Mouse (Mus musculus) lung, postnatal 0 days (tissue): ENCODE data around the gene Snapc4. TPM values are rescaled to one million over a fixed set of nuclear protein-coding genes. Genes with fewer than 3 reads are reported as not detected.
A peak's percentile ranks its signal among the peaks of the same experiment; 100 is the strongest.

Experiments used
- ATAC-seq: fragments of 200-750 bp; cut with Nextera tagmentation; 2 replicates; pipeline ENCODE4 v1.8.0; 2017; ENCODE audit warnings: moderate library complexity
- DNase-seq: peaks from one replicate; pipeline ENCODE4 v3.0.0-alpha.2; 2016; ENCODE audit warnings: low spot score
- H3K27ac ChIP-seq: fragments of 300-500 bp; sonication (generic); 2 replicates; pipeline ENCODE4 v1.5.1; 2014; ENCODE audit warnings: antibody characterized with exemption, mild to moderate bottlenecking, low read length, mixed read lengths
- H3K27me3 ChIP-seq: fragments of 300-500 bp; sonication (generic); replicated peaks from 2 replicates; pipeline ENCODE4 v1.6.1; 2014; ENCODE audit warnings: low read length, mixed read lengths; ENCODE audit not compliant: insufficient read depth
- H3K36me3 ChIP-seq: fragments of 300-500 bp; sonication (generic); 2 replicates; pipeline ENCODE4 v1.6.1; 2014; ENCODE audit warnings: low read length, mixed read lengths; ENCODE audit not compliant: insufficient read depth
- H3K4me1 ChIP-seq: fragments of 300-500 bp; sonication (generic); 2 replicates; pipeline ENCODE4 v1.6.1; 2014; ENCODE audit warnings: antibody characterized with exemption, low read depth, low read length, mixed read lengths; ENCODE audit not compliant: insufficient read depth
- H3K4me2 ChIP-seq: fragments of 300-500 bp; sonication (generic); replicated peaks from 2 replicates; pipeline ENCODE4 v1.6.1; 2014; ENCODE audit warnings: low read depth, mild to moderate bottlenecking, low read length, moderate library complexity, mixed read lengths
- H3K4me3 ChIP-seq: fragments of 300-500 bp; sonication (generic); 2 replicates; pipeline ENCODE4 v1.5.1; 2014; ENCODE audit warnings: low read depth, low read length
- H3K9ac ChIP-seq: fragments of 300-500 bp; sonication (generic); replicated peaks from 2 replicates; pipeline ENCODE4 v1.6.1; 2014; ENCODE audit warnings: low read depth, mild to moderate bottlenecking
- H3K9me3 ChIP-seq: fragments of 300-500 bp; sonication (generic); 2 replicates; pipeline ENCODE4 v1.6.1; 2016; ENCODE audit warnings: low read length, mixed read lengths
- CTCF ChIP-seq: IDR thresholded peaks from 2 replicates; pipeline ENCODE4 v1.5.1; 2016; ENCODE audit warnings: antibody characterized with exemption, mild to moderate bottlenecking
- EP300 ChIP-seq: IDR thresholded peaks from 2 replicates; pipeline ENCODE4 v1.6.1; 2016; ENCODE audit warnings: antibody characterized with exemption, mild to moderate bottlenecking, control low read depth
- WGBS: fragments of 180-500 bp; shearing (Covaris S2); extraction: QIAGEN DNeasy Blood & Tissue Kit; methylation state at CpG from one replicate; pipeline ENCODE4 v1.1.7; 2014; 5-methylcytosine and 5-hydroxymethylcytosine counted together
- polyA plus RNA-seq: library from polyadenylated mRNA; unstranded; fragments of >200 nt; fragmentation: Nextera tagmentation; extraction: Ambion mirVana; gene quantifications from 2 replicates; pipeline ENCODE4 v1.2.1, GENCODE M21; 2015

Snapc4 gene
- 7.4 and 9.3 TPM in 2 replicates for polyA plus RNA-seq

- no peaks in the 10 kb centered on the region for H3K27me3 ChIP-seq
- peak within 1 kb of the TSS; percentile 55 for H3K4me3 ChIP-seq
- TF ChIP-seq CTCF (no peak), EP300 (no peak)
- ATAC-seq, result peak; percentile 98
- peak within 1 kb of the TSS; percentile 51 for H3K27ac ChIP-seq
- H3K4me2 ChIP-seq, result peak within 1 kb of the TSS; percentile 92
- no peaks in the 10 kb centered on the region for H3K9me3 ChIP-seq
- peaks cover 18% of the 10 kb centered on the region for H3K36me3 ChIP-seq
- WGBS, result under 1% methylated on average over 38 of the region's 38 CpGs
- DNase-seq, result peak; percentile 94
- no peaks in the 10 kb centered on the region for H3K4me1 ChIP-seq
- H3K9ac ChIP-seq, result peak within 1 kb of the TSS; percentile 57
Observed at GRCm38 (mm10) chr2:26380131-26380771, at the start of gene Snapc4. TSS of gene Snapc4 (minus strand) at chr2:26380653.

- DNase-seq (no peak), ATAC-seq (no peak)
- no peaks in the 10 kb centered on the region for H3K4me1 ChIP-seq
- TF ChIP-seq EP300 (no peak), CTCF (no peak)
- 94% methylated on average over 5 of the region's 5 CpGs for WGBS
- H3K4me3 ChIP-seq, result no peak overlapping the region
- no peaks in the 10 kb centered on the region for H3K27me3 ChIP-seq
- no peak overlapping the region for H3K27ac ChIP-seq
- H3K4me2 ChIP-seq, result no peak overlapping the region
- peaks cover 62% of the 10 kb centered on the region for H3K36me3 ChIP-seq
- H3K9ac ChIP-seq, result no peak overlapping the region
- H3K9me3 ChIP-seq, result no peaks in the 10 kb centered on the region
Observed at GRCm38 (mm10) chr2:26429851-26430250, 49.4 kb upstream of the Snapc4 start.

GRCm38 (mm10) chr2:26424541-26424940 lies 44.1 kb upstream of the Snapc4 start:
- Histone ChIP-seq H3K36me3 (peaks cover 80% of the 10 kb centered on the region), H3K9ac (no peak overlapping the region), H3K27me3 (no peaks in the 10 kb centered on the region), H3K4me3 (no peak overlapping the region), H3K27ac (no peak overlapping the region), H3K4me1 (no peaks in the 10 kb centered on the region), H3K9me3 (no peaks in the 10 kb centered on the region), H3K4me2 (no peak overlapping the region)
- DNase-seq (no peak), ATAC-seq (no peak)
- TF ChIP-seq CTCF (no peak), EP300 (no peak)
- 96% methylated on average over 2 of the region's 2 CpGs for WGBS

GRCm38 (mm10) chr2:26423086-26423485 lies 42.6 kb upstream of the Snapc4 start:
- Histone ChIP-seq H3K27ac (no peak overlapping the region), H3K4me3 (no peak overlapping the region), H3K9ac (no peak overlapping the region), H3K27me3 (no peaks in the 10 kb centered on the region), H3K36me3 (peaks cover 69% of the 10 kb centered on the region), H3K4me1 (no peaks in the 10 kb centered on the region), H3K9me3 (no peaks in the 10 kb centered on the region), H3K4me2 (no peak overlapping the region)
- TF ChIP-seq CTCF (no peak), EP300 (no peak)
- 86% methylated on average over 1 of the region's 1 CpGs for WGBS
- DNase-seq (no peak), ATAC-seq (no peak)

- ATAC-seq (no peak), DNase-seq (no peak)
- Histone ChIP-seq H3K27me3 (no peaks in the 10 kb centered on the region), H3K4me3 (no peak overlapping the region), H3K36me3 (peaks cover 64% of the 10 kb centered on the region), H3K27ac (no peak overlapping the region), H3K4me2 (no peak overlapping the region), H3K4me1 (no peaks in the 10 kb centered on the region), H3K9me3 (no peaks in the 10 kb centered on the region), H3K9ac (no peak overlapping the region)
- 85% methylated on average over 2 of the region's 2 CpGs for WGBS
- TF ChIP-seq EP300, result no peak
Observed at GRCm38 (mm10) chr2:26421969-26422368, 41.5 kb upstream of the Snapc4 start.

- no peak overlapping the region for H3K4me3 ChIP-seq
- no peaks in the 10 kb centered on the region for H3K9me3 ChIP-seq
- DNase-seq (no peak), ATAC-seq (no peak)
- H3K27ac ChIP-seq, result no peak overlapping the region
- no peak overlapping the region for H3K9ac ChIP-seq
- no peak for TF ChIP-seq CTCF
- no peak for TF ChIP-seq EP300
- H3K4me1 ChIP-seq, result no peaks in the 10 kb centered on the region
- H3K36me3 ChIP-seq, result peaks cover 55% of the 10 kb centered on the region
- no peaks in the 10 kb centered on the region for H3K27me3 ChIP-seq
- no peak overlapping the region for H3K4me2 ChIP-seq
- WGBS, result 89% methylated on average over 1 of the region's 1 CpGs
Observed at GRCm38 (mm10) chr2:26418120-26418519, 37.7 kb upstream of the Snapc4 start.

GRCm38 (mm10) chr2:26417066-26417465 lies 36.6 kb upstream of the Snapc4 start:
- Histone ChIP-seq H3K27me3 (no peaks in the 10 kb centered on the region), H3K4me3 (no peak overlapping the region), H3K36me3 (peaks cover 49% of the 10 kb centered on the region), H3K9me3 (no peaks in the 10 kb centered on the region), H3K9ac (no peak overlapping the region), H3K4me2 (no peak overlapping the region), H3K4me1 (no peaks in the 10 kb centered on the region), H3K27ac (no peak overlapping the region)
- no peak for ATAC-seq
- no peak for TF ChIP-seq CTCF
- TF ChIP-seq EP300, result no peak
- DNase-seq, result no peak
